Comparison of ENCODE assay signal across 19 mouse cellular contexts in genomic region chr6:36904911-36905310, GRCm38 (mm10).
DNase-seq lines count a peak whose midpoint lies in the region; ATAC-seq and TF ChIP-seq lines count a peak whose summit lies in the region.
"Had no signal": no experiment of that assay in that cellular context is flagged by ENCODE, and none has a peak within 500 bp of the region (broad histone marks: within the 10 kb centered on the region; RNA-seq: fewer than 3 reads in every experiment).

No protein-coding gene starts in this region.

- TF ChIP-seq CTCF in hindbrain, postnatal 0 days (IDR thresholded peaks at IDR 0.05; ENCODE audit: low read depth), result no peak

- 71% methylated on average over 5 of the region's 5 CpGs for WGBS in embryonic facial prominence, embryonic 13.5 days
- 85% methylated on average over 5 of the region's 5 CpGs for WGBS in embryonic facial prominence, embryonic 10.5 days
- WGBS in heart, embryonic 15.5 days, result 67% methylated on average over 5 of the region's 5 CpGs
- WGBS in hindbrain, postnatal 0 days, result 56% methylated on average over 5 of the region's 5 CpGs
- 70% methylated on average over 5 of the region's 5 CpGs for WGBS in hindbrain, embryonic 16.5 days
- WGBS in midbrain, embryonic 14.5 days, result 75% methylated on average over 5 of the region's 5 CpGs
- WGBS in midbrain, embryonic 10.5 days, result 89% methylated on average over 5 of the region's 5 CpGs

- intact Hi-C loops in heart, postnatal 25 days (cut with DNase I), result loop anchor here (5.0 to 10.0 kb wide), 4 partner anchors 88 to 520 kb away; partner anchors contain the start of gene Chrm2

- no peak overlapping the region for H3K4me3 ChIP-seq in embryonic facial prominence, embryonic 13.5 days
- no peak overlapping the region for H3K4me3 ChIP-seq in embryonic facial prominence, embryonic 10.5 days
- no peak overlapping the region for H3K4me3 ChIP-seq in heart, embryonic 15.5 days
- H3K4me3 ChIP-seq in hindbrain, postnatal 0 days (ENCODE audit: low read length), result no peak overlapping the region
- no peak overlapping the region for H3K4me3 ChIP-seq in hindbrain, embryonic 16.5 days (ENCODE audit: low read length)
- H3K4me3 ChIP-seq in midbrain, embryonic 14.5 days (replicated peaks; ENCODE audit: low read depth, low read length), result no peak overlapping the region
- H3K4me3 ChIP-seq in midbrain, embryonic 10.5 days, result no peak overlapping the region
- H3K4me3 ChIP-seq: embryonic facial prominence, embryonic 12.5 days; forebrain, embryonic 13.5 days; hindbrain, embryonic 15.5 days had no signal

- no peak for ATAC-seq in embryonic facial prominence, embryonic 13.5 days (ENCODE audit: insufficient number of reproducible peaks, insufficient read depth, low FRiP score, low TSS enrichment, low read depth)
- no peak for ATAC-seq in heart, embryonic 15.5 days (replicated peaks; ENCODE audit: insufficient number of reproducible peaks, insufficient read depth, low FRiP score, low read depth)
- no peak for ATAC-seq in hindbrain, postnatal 0 days
- no peak; the same call in 1 of the 2 replicates for ATAC-seq in hindbrain, embryonic 16.5 days
- no peak for ATAC-seq in midbrain, embryonic 14.5 days (ENCODE audit: low FRiP score, low TSS enrichment)
- ATAC-seq: forebrain, embryonic 13.5 days; forebrain, postnatal 0 days had no signal

- no peak overlapping the region for H3K4me2 ChIP-seq in embryonic facial prominence, embryonic 13.5 days
- no peak overlapping the region for H3K4me2 ChIP-seq in heart, embryonic 15.5 days
- H3K4me2 ChIP-seq in hindbrain, postnatal 0 days (ENCODE audit: low read depth, low read length), result no peak overlapping the region
- no peak overlapping the region for H3K4me2 ChIP-seq in hindbrain, embryonic 16.5 days (ENCODE audit: low read length)
- no peak overlapping the region for H3K4me2 ChIP-seq in midbrain, embryonic 14.5 days (ENCODE audit: low read length)
- H3K4me2 ChIP-seq: embryonic facial prominence, embryonic 12.5 days; forebrain, embryonic 13.5 days; hindbrain, embryonic 15.5 days had no signal

- H3K27ac ChIP-seq in embryonic facial prominence, embryonic 13.5 days, result peak overlapping the region; percentile 13; the same call in 1 of the 2 replicates
- no peak overlapping the region for H3K27ac ChIP-seq in embryonic facial prominence, embryonic 10.5 days (replicated peaks)
- peak overlapping the region; percentile 45; the same call in 1 of the 2 replicates for H3K27ac ChIP-seq in heart, embryonic 15.5 days
- H3K27ac ChIP-seq in hindbrain, postnatal 0 days, result peak overlapping the region; percentile 66; the same call in 1 of the 2 replicates
- no peak overlapping the region for H3K27ac ChIP-seq in hindbrain, embryonic 16.5 days (ENCODE audit: low read depth, low read length)
- H3K27ac ChIP-seq in midbrain, embryonic 14.5 days (replicated peaks; ENCODE audit: low read depth, low read length), result no peak overlapping the region
- H3K27ac ChIP-seq in midbrain, embryonic 10.5 days (replicated peaks), result no peak overlapping the region
- H3K27ac ChIP-seq: embryonic facial prominence, embryonic 12.5 days; forebrain, embryonic 13.5 days had no signal

- no peak overlapping the region for H3K9ac ChIP-seq in embryonic facial prominence, embryonic 13.5 days
- H3K9ac ChIP-seq in heart, embryonic 15.5 days, result no peak overlapping the region
- no peak overlapping the region for H3K9ac ChIP-seq in hindbrain, postnatal 0 days (replicated peaks; ENCODE audit: low read length)
- H3K9ac ChIP-seq in hindbrain, embryonic 16.5 days (ENCODE audit: low read depth, low read length), result no peak overlapping the region
- no peak overlapping the region for H3K9ac ChIP-seq in midbrain, embryonic 14.5 days (replicated peaks; ENCODE audit: low read length)
- H3K9ac ChIP-seq: embryonic facial prominence, embryonic 12.5 days; forebrain, embryonic 13.5 days; forebrain, postnatal 0 days; hindbrain, embryonic 15.5 days had no signal

- H3K9me3 ChIP-seq in embryonic facial prominence, embryonic 13.5 days, result no peaks in the 10 kb centered on the region
- H3K9me3 ChIP-seq in embryonic facial prominence, embryonic 10.5 days, result no peaks in the 10 kb centered on the region
- no peaks in the 10 kb centered on the region for H3K9me3 ChIP-seq in heart, embryonic 15.5 days (replicated peaks)
- H3K9me3 ChIP-seq in hindbrain, postnatal 0 days (ENCODE audit: low read length), result no peaks in the 10 kb centered on the region
- no peaks in the 10 kb centered on the region for H3K9me3 ChIP-seq in hindbrain, embryonic 16.5 days (ENCODE audit: control insufficient read depth, low read length)
- H3K9me3 ChIP-seq in midbrain, embryonic 14.5 days (ENCODE audit: control insufficient read depth, low read length), result no peaks in the 10 kb centered on the region
- no peaks in the 10 kb centered on the region for H3K9me3 ChIP-seq in midbrain, embryonic 10.5 days (replicated peaks)
- H3K9me3 ChIP-seq: embryonic facial prominence, embryonic 12.5 days; forebrain, embryonic 13.5 days; hindbrain, embryonic 15.5 days had no signal

- DNase-seq in embryonic facial prominence, embryonic 10.5 days (ENCODE audit: low spot score), result no peak
- DNase-seq in heart, postnatal 25 days (ENCODE audit: low spot score), result no peak
- DNase-seq in hindbrain, postnatal 0 days (ENCODE audit: low spot score), result no peak
- peak; percentile 18 for DNase-seq in midbrain, embryonic 14.5 days
- no peak for DNase-seq in midbrain, embryonic 10.5 days (ENCODE audit: low spot score)
- DNase-seq: adrenal gland, postnatal 10 days; cerebellum, adult 11 months; cerebellum, adult 8-10 months; cerebellum, postnatal 14 days; embryo, embryonic 11 days; forebrain, postnatal 0 days; gastrocnemius, postnatal 36 days; kidney, adult 11 months had no signal

- H3K4me1 ChIP-seq in embryonic facial prominence, embryonic 13.5 days, result peaks cover 5% of the 10 kb centered on the region
- peaks cover 11% of the 10 kb centered on the region for H3K4me1 ChIP-seq in embryonic facial prominence, embryonic 10.5 days
- peaks cover 6% of the 10 kb centered on the region for H3K4me1 ChIP-seq in heart, embryonic 15.5 days (replicated peaks)
- peaks cover 7% of the 10 kb centered on the region; the same call in 1 of the 2 replicates for H3K4me1 ChIP-seq in hindbrain, postnatal 0 days (ENCODE audit: insufficient read depth, low read length)
- peaks cover 4% of the 10 kb centered on the region for H3K4me1 ChIP-seq in hindbrain, embryonic 16.5 days (ENCODE audit: control insufficient read depth, insufficient read depth, low read depth, low read length)
- peaks cover 8% of the 10 kb centered on the region for H3K4me1 ChIP-seq in midbrain, embryonic 14.5 days (ENCODE audit: control insufficient read depth, insufficient read depth, low read length)
- peaks cover 15% of the 10 kb centered on the region for H3K4me1 ChIP-seq in midbrain, embryonic 10.5 days

- no peaks in the 10 kb centered on the region for H3K27me3 ChIP-seq in embryonic facial prominence, embryonic 13.5 days
- no peaks in the 10 kb centered on the region for H3K27me3 ChIP-seq in embryonic facial prominence, embryonic 10.5 days (replicated peaks; ENCODE audit: low read depth, poor library complexity, severe bottlenecking)
- H3K27me3 ChIP-seq in heart, embryonic 15.5 days, result no peaks in the 10 kb centered on the region
- H3K27me3 ChIP-seq in hindbrain, postnatal 0 days (ENCODE audit: insufficient read depth, low read length), result no peaks in the 10 kb centered on the region
- no peaks in the 10 kb centered on the region for H3K27me3 ChIP-seq in hindbrain, embryonic 16.5 days (replicated peaks; ENCODE audit: control insufficient read depth, insufficient read depth, low read length)
- H3K27me3 ChIP-seq in midbrain, embryonic 14.5 days (ENCODE audit: control insufficient read depth, insufficient read depth, low read length), result no peaks in the 10 kb centered on the region
- H3K27me3 ChIP-seq in midbrain, embryonic 10.5 days (ENCODE audit: low read depth, poor library complexity, severe bottlenecking), result peaks cover 28% of the 10 kb centered on the region
- H3K27me3 ChIP-seq: embryonic facial prominence, embryonic 12.5 days; forebrain, embryonic 13.5 days; hindbrain, embryonic 15.5 days had no signal

- no peaks in the 10 kb centered on the region for H3K36me3 ChIP-seq in embryonic facial prominence, embryonic 13.5 days
- no peaks in the 10 kb centered on the region for H3K36me3 ChIP-seq in embryonic facial prominence, embryonic 10.5 days (replicated peaks)
- H3K36me3 ChIP-seq in heart, embryonic 15.5 days, result no peaks in the 10 kb centered on the region
- no peaks in the 10 kb centered on the region for H3K36me3 ChIP-seq in hindbrain, postnatal 0 days (ENCODE audit: insufficient read depth, low read length)
- no peaks in the 10 kb centered on the region for H3K36me3 ChIP-seq in hindbrain, embryonic 16.5 days (ENCODE audit: control insufficient read depth, insufficient read depth, low read length)
- H3K36me3 ChIP-seq in midbrain, embryonic 14.5 days (ENCODE audit: control insufficient read depth, insufficient read depth, low read length), result no peaks in the 10 kb centered on the region
- no peaks in the 10 kb centered on the region for H3K36me3 ChIP-seq in midbrain, embryonic 10.5 days
- H3K36me3 ChIP-seq: embryonic facial prominence, embryonic 12.5 days; hindbrain, embryonic 15.5 days had no signal

Comparison
In these comparisons a context has a peak if more than half of its experiments do, and no peak if none do; other contexts are left out.
1. H3K27ac ChIP-seq: peak in embryonic facial prominence, embryonic 13.5 days (single experiment), heart, embryonic 15.5 days (single experiment) and hindbrain, postnatal 0 days (single experiment); none in embryonic facial prominence, embryonic 10.5 days (single experiment), hindbrain, embryonic 16.5 days (single experiment), midbrain, embryonic 14.5 days (single experiment) and midbrain, embryonic 10.5 days (single experiment).